Mouse (Mus musculus) left cerebral cortex, postnatal 10 days (tissue): ENCODE measurements around the gene Usp12. TPM values are rescaled to one million over a fixed set of nuclear protein-coding genes. Genes with fewer than 3 reads are reported as not detected.

Experiments
- DNase-seq, 2 experiments: peaks; one replicate each; pipeline ENCODE4 v3.0.0; 2021 to 2022; ENCODE audit warnings: low spot score in 2 of 2, mixed read lengths in 1 of 2; ENCODE audit errors: extremely low spot score in 1 of 2
- intact Hi-C: fragments of 180-260 bp; cut with DNase I; formaldehyde crosslinking; loops from one replicate; pipeline ENCODE4 v1.15.1; 2025
- total RNA-seq, 2 experiments: library from RNA; stranded (reverse); gene quantifications; 2 replicates each; pipeline ENCODE4 v1.2.3; 2021

Usp12 gene
- 10 to 100 TPM; 55.8 to 59.0 TPM for total RNA-seq

DNA sequence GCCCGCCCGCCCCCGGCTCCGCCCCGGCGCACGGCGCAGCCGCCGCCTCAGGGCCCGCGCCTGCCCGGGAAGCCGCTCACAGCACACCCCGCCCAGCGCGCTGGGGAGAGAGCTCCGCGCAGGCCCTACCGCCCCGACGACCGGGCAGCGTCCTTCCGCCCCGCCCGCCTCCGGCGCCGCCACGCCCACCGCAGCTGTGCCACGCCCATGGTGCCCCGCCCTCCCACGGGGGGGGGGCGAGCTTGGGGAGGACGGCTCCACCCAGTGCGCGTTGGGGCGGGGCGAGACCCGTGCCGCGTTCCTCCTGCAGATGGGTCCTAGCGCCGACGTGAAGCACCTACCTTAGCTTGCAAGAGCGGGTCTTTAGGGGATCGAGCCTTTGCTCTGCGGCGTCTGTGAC is at the start of gene Usp12:
Gene Usp12 (minus strand): TSS at position 154 of the 400 bp plus-strand sequence.
- peak; percentile 94 to 97 for DNase-seq

GRCm38 (mm10) chr5:146844301-146844941 is 49.6 kb upstream of the Usp12 start:
- DNase-seq, result no peak
- intact Hi-C loops, result loop anchor here (5.0 kb wide), 1 partner anchor 137 kb away; no protein-coding TSS in a partner anchor

More for the DNA sequence above, at the start of gene Usp12:
- intact Hi-C loops, result loop anchor here (2.0 kb wide), 1 partner anchor 38 kb away; the partner anchor contains the start of gene Rpl21

DNA sequence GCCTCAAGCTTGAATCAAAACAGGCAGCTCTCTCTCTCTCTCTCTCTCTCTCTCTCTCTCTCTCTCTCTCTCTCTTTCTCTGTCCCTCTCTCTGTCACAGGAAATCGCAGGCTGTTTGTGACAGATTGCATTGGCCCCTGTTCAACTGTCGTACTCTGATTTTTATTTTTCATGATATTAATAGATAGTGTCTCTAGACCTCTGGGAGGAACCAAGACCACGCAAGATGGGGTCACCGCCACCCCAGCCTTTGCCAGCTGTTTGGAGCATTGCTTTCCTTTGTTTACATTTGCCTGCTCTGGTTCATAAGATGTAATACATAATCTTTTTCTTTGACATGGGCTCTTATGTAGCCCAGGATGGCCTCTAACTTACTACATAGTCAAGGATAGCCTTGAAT is 47.2 kb upstream of the Usp12 start:
- intact Hi-C loops, result loop anchor here (5.0 kb wide), 1 partner anchor 135 kb away; no protein-coding TSS in a partner anchor
- no peak for DNase-seq

DNA sequence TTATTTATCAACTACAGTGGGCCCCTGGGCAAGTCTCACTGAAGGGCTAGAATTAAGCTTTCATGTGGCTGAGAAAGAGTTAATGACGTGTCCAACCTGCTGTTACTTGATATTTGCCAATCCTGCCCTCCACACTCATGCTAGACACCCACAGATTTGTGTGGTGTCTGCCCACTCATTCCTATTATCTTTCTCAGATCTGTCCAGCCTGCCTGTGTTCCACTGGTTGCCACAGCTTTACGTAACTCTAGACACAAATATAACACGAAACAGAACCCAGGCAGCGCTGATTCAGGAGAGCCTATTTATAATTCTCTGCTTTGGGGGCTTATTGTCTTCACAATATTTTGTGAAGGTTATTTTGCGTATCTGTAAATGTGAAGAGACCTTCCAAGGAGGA is 46.5 kb upstream of the Usp12 start:
- no peak for DNase-seq
- intact Hi-C loops, result loop anchor here (5.0 kb wide), 1 partner anchor 134 kb away; no protein-coding TSS in a partner anchor

GRCm38 (mm10) chr5:146840422-146840821 is 45.6 kb upstream of the Usp12 start:
- DNase-seq, result no peak
- intact Hi-C loops, result loop anchor here (5.0 kb wide), 1 partner anchor 133 kb away; no protein-coding TSS in a partner anchor

DNA sequence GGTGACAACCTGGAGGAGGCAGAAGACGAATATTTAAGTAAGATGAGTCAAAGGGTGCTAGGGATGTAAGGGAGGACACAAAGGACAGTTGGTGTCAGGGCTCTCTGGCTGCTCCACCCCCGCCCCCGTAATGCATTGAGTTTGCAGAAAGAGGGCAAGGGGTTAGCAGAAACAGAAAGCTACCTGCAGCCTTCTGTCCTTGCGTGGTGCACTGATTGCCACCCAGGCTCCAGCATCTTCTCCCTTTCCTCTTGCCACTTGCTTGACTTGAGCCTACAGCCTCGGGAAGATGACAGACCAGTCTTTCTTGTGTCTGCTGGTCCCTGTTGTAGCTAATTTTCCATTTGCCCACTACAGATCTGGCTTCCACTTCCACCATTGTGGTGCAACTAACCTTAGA is 45.0 kb upstream of the Usp12 start:
- DNase-seq, result no peak
- intact Hi-C loops, result loop anchor here (5.0 kb wide), 1 partner anchor 132 kb away; no protein-coding TSS in a partner anchor

DNA sequence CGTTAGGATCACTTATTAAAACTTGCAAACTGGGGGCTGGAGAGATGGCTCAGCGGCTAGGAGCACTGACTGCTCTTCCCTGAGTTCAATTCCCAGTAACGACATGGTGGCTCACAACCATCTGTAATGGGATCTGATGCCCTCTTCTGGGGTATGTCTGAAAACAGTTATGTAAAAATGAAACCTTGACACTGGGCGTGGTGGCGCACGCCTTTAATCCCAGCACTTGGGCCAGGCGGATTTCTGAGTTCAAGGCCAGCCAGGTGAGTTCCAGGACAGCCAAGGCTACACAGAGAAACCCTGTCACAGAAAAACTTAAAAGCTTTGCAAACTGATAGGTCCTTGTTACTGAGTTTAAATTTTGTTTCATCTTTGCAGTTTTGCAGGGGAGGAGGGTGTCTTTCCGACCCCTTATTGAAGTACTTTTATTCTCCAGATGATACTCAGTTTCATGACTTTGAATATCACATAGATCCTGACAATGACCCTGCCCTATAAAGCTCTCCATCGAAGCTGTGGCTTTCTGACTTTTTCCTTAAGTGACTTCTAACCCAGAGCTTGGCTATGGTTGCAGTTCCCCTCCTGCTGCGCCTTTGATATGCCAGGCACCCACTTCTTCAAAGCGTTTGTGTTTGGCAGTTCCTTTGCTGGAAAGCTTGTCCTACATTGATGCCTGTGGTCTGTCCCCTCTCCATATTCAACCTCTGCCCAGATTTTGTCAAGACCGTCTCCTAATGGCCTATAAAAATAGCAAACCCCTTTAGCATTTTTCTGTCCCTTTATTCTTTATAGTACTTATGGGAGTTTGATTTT is 44.2 kb upstream of the Usp12 start:
- intact Hi-C loops, result no loop called here
- DNase-seq, result no peak

GRCm38 (mm10) chr5:146837967-146838720 is 43.3 kb upstream of the Usp12 start:
- DNase-seq, result no peak
- intact Hi-C loops, result no loop called here

DNA sequence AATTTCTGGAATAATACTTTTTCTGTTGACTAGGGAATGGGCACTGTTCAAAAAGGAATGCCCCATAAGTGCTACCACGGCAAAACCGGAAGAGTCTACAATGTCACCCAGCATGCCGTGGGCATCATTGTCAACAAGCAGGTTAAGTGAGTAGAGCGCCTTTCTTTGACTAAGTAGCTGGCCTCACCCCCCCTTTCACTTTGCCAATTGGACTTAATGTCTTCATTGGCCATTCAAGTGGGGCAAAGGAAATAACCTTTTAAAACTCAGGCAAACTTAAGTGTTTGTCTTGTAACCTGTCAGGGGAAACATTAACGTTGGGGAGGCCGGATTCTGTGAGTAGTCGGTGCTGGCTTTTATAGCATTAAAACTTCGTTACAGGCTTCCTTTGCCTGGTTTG is 40.2 kb upstream of the Usp12 start:
- no peak for DNase-seq
- intact Hi-C loops, result no loop called here

- DNase-seq, result no peak
- intact Hi-C loops, result loop anchor here (2.0 kb wide), 1 partner anchor 39 kb away; the partner anchor contains the start of gene Usp12
Measured at GRCm38 (mm10) chr5:146833673-146834201, 38.9 kb upstream of the Usp12 start.

DNA sequence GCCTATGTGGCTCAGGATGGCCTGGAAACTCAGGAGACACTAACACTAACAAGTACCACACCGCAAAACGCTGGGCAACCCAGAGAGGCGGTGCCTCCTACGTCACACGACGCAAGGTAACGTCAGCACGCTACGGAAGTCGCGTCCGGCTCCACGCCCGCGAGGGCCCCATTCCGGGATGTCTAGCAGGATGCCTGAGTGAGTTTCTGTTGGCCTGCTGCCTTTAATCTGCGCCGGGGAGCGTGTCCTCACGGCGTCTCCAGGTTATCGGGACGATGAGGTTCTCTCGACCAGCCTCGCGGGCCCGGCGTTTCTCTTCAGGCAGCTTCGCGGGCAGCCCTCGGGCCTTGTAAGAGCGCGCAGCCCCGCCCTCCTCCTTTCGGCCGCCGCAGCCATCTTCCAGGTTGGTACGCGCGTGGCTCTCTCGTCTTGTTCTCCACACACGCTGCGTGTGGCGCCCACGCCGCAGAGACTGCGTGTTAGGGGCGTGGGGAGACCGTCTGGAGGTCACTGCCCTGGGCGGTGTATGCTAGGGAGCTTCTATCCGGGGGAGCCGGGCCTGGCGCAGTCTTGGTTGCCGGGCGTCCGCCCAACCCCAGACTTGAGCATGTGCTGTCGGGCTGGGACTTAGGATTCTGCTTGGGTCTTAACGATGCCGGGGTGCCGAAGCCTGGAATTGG is 38.1 kb upstream of the Usp12 start, which contains the start of gene Rpl21:
Gene Rpl21 (plus strand): TSS at position 122 of the 680 bp plus-strand sequence.
- DNase-seq, result peak; percentile 92 to 94
- intact Hi-C loops, result loop anchor here (2.0 kb wide), 1 partner anchor 38 kb away; the partner anchor contains the start of gene Usp12

DNA sequence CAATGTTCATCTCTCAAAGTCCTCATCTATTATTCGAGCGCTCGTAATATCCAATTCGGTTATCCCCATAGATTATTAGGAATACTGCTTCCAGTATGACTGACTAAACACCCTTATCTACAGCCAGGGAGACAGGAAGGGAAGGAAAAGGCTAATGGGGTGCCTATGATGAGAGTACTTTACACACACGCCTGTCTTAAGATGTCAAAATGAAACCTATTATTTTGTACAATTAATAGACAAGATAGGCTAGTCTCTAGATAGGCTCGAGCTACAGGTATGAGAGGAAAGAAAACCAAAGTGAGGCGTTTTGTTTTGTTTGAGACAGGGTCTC is 37.6 kb upstream of the Usp12 start:
- intact Hi-C loops, result loop anchor here (2.0 kb wide), 1 partner anchor 38 kb away; the partner anchor contains the start of gene Usp12
- no peak for DNase-seq

- intact Hi-C loops, result no loop called here
- no peak for DNase-seq
Measured at GRCm38 (mm10) chr5:146829528-146829927, 34.7 kb upstream of the Usp12 start.

DNA sequence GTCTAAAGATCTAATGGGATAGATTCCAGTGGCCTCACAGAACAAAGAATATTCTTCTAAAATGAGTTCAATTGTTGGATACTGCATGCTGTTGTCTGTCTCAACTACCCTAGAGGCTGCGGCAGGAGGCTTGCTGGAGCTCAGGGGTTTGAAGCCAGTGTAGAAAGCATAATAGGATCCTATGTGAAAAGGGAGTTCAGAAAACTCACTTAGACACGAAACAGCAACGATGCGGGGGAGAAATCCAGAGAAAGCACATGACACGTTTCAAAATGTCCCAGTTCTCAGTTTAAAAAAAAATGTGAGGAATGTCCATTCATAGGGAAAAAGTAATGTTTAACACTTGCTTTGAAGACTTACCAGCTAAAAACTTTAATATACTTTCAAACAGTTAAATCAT is 28.2 kb upstream of the Usp12 start:
- intact Hi-C loops, result no loop called here
- DNase-seq, result no peak

DNA sequence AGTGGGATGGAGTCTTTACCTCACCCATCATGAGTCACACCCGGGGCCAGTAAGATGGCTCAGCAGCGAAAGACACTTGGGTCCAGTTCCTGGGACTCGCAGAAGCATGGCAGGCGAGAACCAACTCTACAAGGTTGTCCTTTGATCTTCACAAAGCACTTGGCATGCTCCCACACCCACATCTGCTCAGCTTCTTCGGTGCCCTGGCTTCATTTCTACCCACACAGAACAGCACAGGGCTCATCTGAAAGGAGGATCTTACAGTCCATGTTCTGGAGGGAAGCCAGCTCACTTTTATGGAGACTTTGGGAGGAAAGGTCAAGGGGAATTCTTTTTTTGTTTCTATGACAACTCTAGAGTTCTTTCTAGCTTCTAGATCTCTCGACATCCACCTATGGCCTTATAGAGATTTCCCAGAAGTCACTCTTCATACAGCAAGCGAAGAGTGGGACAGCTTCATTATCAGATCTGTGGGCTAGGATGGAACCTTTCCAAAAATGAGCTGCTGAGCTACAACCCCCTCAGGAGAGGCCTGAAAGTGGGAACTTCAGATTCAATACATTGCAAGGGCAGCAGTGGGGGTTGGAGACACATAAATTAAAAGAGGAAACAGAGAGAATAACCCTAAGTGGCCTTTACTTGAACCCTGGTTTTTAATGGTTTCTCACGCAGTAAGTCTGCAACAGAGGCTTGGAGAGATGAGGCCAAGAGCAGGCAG is 24.3 kb upstream of the Usp12 start:
- intact Hi-C loops, result no loop called here
- no peak for DNase-seq

- intact Hi-C loops, result no loop called here
- no peak for DNase-seq
Measured at GRCm38 (mm10) chr5:146817583-146817982, 22.8 kb upstream of the Usp12 start.

- intact Hi-C loops, result no loop called here
- DNase-seq, result no peak
Measured at GRCm38 (mm10) chr5:146815394-146815793, 20.6 kb upstream of the Usp12 start.

DNA sequence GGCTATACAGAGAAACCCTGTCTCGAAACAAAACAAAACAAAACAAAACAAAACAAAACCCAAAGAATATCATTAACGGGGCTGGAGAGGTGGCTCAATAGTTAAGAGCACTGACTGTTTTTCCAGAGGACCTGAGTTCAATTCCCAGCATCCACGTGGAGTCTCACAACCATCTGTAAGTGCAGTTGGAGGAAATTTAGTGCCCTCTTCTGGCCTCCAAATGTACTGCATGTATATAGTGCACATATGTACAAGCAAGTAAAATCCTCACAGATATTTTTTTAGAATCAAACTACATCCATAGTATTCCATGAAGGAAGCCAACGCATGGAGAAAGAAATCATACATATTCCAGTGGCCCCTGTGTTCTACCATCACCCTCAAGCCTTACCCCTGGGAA is 18.6 kb upstream of the Usp12 start:
- no peak for DNase-seq
- intact Hi-C loops, result no loop called here
